Mouse (Mus musculus): Measurements from ENCODE around the gene Casc1. TPM values are rescaled to one million over a fixed set of nuclear protein-coding genes. Genes with fewer than 3 reads are reported as not detected.
A peak's percentile ranks its signal among the peaks of the same experiment; 100 is the strongest.

Casc1 gene
- total RNA-seq, 2 experiments from 2014 or later = 1.1 to 1.6 TPM

- DNase-seq = no peak
- intact Hi-C loops (cut with DNase I) = no loop called here
Measured at GRCm38 (mm10) chr6:145205142-145205541, 5.7 kb downstream of the Casc1 start.

GRCm38 (mm10) chr6:145204440-145204839 lies 6.4 kb downstream of the Casc1 start:
- intact Hi-C loops (cut with DNase I) = no loop called here
- DNase-seq = no peak

GRCm38 (mm10) chr6:145202432-145203125 lies 8.2 kb downstream of the Casc1 start:
- DNase-seq = no peak
- intact Hi-C loops (cut with DNase I) = no loop called here

GRCm38 (mm10) chr6:145197949-145198686 lies 12.7 kb downstream of the Casc1 start:
- DNase-seq = no peak
- intact Hi-C loops (cut with DNase I) = no loop called here

GRCm38 (mm10) chr6:145193446-145193845 lies 17.4 kb downstream of the Casc1 start:
- no peak for DNase-seq
- intact Hi-C loops (cut with DNase I) = no loop called here

GRCm38 (mm10) chr6:145193038-145193437 lies 17.8 kb downstream of the Casc1 start:
- DNase-seq = no peak

GRCm38 (mm10) chr6:145187093-145188088 lies 23.4 kb downstream of the Casc1 start:
- intact Hi-C loops (cut with DNase I) = no loop called here
- peak; percentile 34 for DNase-seq

More at GRCm38 (mm10) chr6:145193038-145193437, 17.8 kb downstream of the Casc1 start:
- intact Hi-C loops (cut with DNase I) = no loop called here

- peak; percentile 35 for DNase-seq
- intact Hi-C loops (cut with DNase I) = no loop called here
Measured at GRCm38 (mm10) chr6:145186096-145186495, 24.7 kb downstream of the Casc1 start.

- intact Hi-C loops (cut with DNase I) = no loop called here
- DNase-seq = no peak
Measured at GRCm38 (mm10) chr6:145182044-145182443, 28.8 kb downstream of the Casc1 start.

GRCm38 (mm10) chr6:145179665-145180064 lies 31.1 kb downstream of the Casc1 start:
- peak; percentile 60 for DNase-seq
- intact Hi-C loops (cut with DNase I) = loop anchor here (5.0 kb wide), 1 partner anchor 87 kb away; no protein-coding TSS in a partner anchor

GRCm38 (mm10) chr6:145176474-145176873 lies 34.3 kb downstream of the Casc1 start:
- DNase-seq = no peak
- intact Hi-C loops (cut with DNase I) = loop anchor here (5.0 kb wide), 1 partner anchor 84 kb away; no protein-coding TSS in a partner anchor

- intact Hi-C loops (cut with DNase I) = loop anchor here (5.0 kb wide), 1 partner anchor 83 kb away; no protein-coding TSS in a partner anchor
- DNase-seq = no peak
Measured at GRCm38 (mm10) chr6:145175571-145175981, 35.2 kb downstream of the Casc1 start.

- intact Hi-C loops (cut with DNase I) = no loop called here
- DNase-seq = peak; percentile 78
Measured at GRCm38 (mm10) chr6:145173781-145174191, 37.0 kb downstream of the Casc1 start.

GRCm38 (mm10) chr6:145171892-145172606 lies 38.8 kb downstream of the Casc1 start:
- no peak for DNase-seq
- intact Hi-C loops (cut with DNase I) = no loop called here

GRCm38 (mm10) chr6:145160581-145160980 lies 50.2 kb downstream of the Casc1 start:
- no peak for DNase-seq
- intact Hi-C loops (cut with DNase I) = no loop called here

GRCm38 (mm10) chr6:145158619-145159018 lies 52.2 kb downstream of the Casc1 start:
- intact Hi-C loops (cut with DNase I) = no loop called here
- DNase-seq = no peak

GRCm38 (mm10) chr6:145149054-145149453 lies 61.8 kb downstream of the Casc1 start:
- intact Hi-C loops (cut with DNase I) = no loop called here
- no peak for DNase-seq

GRCm38 (mm10) chr6:145147716-145148115 lies 63.1 kb downstream of the Casc1 start:
- intact Hi-C loops (cut with DNase I) = no loop called here
- no peak for DNase-seq

GRCm38 (mm10) chr6:145145173-145145572 lies 65.6 kb downstream of the Casc1 start:
- no peak for DNase-seq
- intact Hi-C loops (cut with DNase I) = no loop called here

GRCm38 (mm10) chr6:145141827-145142226 lies 69.0 kb downstream of the Casc1 start:
- intact Hi-C loops (cut with DNase I) = no loop called here
- no peak for DNase-seq

Measured in left cerebral cortex, postnatal 4 days (tissue).